Mouse (Mus musculus) thymus, adult 18-20 months (tissue): ENCODE measurements around the gene Rbm26.
A peak's percentile ranks its signal among the peaks of the same experiment; 100 is the strongest.

Source experiments
- DNase-seq, 2 experiments: peaks; one replicate each; pipeline ENCODE4 v3.0.0; 2022; ENCODE audit warnings: mixed read lengths in 2 of 2

Gene Rbm26

DNA sequence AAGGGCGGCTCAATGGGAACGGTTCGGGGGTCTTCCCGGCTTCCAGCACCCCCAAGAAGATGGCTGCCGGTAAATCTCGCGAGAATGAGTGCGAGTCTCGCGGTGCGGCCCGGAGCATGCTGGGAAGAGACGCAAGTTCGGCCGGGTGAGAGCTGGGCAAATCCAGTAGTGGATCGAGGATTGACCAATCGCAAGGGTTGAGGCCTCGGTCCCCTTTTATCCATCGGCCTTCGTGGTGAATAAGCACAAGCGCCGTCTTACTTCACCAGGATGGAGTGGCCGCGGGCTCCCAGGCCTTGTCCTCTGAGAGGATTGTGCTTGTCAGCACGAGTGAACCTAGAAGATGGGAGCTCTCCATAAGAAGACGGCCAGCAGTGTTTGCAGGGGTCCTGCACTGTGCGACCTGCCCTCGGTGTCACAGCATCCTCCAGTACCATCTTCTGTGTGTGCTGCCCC lies at the start of gene Rbm26:
Rbm26 (minus strand) TSS at position 90 of the 456 bp plus-strand sequence.
- peak; percentile 88 to 93 for DNase-seq

DNA sequence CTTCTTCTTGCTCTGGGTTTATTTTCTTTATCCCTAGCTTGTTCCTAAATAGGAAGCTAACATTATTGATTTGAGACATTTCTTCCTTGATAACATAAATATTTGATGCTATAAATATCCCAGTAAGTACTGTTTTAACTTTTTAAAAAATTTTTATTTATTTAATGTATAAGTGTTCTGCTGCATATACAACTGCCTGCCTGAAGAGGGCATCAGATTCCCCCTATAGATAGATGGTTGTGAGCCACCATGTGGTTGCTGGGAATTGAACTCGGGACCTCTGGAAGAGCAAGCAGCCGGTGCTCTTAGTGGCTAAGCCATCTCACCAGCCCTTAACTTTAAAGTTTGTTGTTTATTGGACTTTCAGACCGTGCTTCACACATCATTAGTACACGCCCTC lies 48.7 kb upstream of the Rbm26 start:
- no peak for DNase-seq

DNA sequence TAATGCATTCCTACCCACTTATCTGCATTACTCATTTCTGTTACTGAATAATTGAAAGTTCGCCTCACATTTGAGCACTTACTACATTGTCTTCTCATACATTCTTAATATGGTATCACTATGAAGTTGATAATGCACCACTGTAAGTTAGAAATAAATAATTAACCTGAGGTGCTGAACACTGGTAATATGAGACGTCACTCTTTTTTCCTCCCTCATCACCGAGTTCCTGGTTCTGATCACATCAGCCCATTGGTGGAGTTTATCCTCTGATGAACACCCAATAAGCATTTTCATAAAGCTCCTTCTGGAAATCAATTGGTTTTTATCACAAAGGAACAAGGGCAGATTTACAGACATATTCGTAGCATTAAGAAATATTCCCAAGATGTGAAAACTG lies 45.1 kb upstream of the Rbm26 start:
- no peak for DNase-seq

DNA sequence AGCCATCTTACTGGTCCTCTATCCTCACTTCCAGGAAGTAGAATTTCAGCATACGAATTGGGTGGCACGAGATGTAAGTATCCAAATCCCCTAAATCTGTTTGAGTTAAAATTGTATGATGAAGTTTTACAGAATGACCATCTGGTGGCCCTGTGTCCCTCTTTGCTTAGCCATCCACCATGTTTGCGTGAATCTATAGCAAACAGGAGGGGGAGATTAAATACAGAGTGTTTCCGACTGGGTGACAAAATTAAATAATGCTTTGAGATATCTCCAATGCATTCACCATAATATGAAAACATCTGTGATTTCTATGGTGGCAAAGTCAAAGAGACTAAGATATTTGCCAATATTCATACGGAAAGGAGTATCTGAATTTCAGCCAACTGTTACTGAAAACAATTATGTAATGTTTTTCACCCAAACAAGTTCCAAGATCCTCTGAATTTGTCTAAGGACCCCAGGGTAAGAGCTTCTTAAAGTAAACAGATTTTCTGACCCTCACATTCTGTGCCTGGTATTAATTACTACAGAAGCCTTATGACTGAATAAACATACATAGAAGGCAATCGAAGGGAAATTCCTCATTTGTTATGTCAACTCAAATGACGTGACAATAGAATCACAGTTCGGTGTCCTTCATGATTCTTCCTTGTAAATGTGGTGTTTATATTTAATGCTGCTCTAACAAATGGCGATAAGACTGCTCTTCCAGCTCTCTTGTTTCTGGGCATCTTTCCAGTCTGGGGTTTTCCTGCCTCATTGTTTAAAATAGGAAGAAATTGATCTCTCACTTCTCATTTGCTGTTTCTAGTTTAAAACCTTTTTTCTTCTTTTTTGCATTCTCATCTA lies 42.6 kb upstream of the Rbm26 start:
- DNase-seq = no peak

DNA sequence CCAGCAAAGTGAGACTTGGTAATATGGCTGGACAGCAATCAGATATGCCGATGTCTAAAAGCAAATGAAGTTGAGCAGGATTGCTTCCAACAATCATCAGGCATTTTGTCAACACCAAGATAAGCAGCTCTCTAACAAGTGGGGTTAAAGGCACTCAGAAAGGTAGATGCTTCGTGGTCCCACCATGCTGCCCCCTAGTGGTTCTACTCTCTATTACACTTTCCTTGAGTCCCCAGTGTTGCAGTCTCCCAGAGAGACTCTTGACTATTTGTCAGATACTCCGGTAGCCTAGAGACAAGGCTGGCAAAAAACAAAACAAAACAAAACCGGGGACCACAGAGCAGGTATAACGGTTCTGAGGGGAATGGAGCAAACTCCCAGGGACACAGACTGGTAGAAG lies 21.3 kb upstream of the Rbm26 start:
- DNase-seq = peak in 1 of 2 experiments; percentile 7

DNA sequence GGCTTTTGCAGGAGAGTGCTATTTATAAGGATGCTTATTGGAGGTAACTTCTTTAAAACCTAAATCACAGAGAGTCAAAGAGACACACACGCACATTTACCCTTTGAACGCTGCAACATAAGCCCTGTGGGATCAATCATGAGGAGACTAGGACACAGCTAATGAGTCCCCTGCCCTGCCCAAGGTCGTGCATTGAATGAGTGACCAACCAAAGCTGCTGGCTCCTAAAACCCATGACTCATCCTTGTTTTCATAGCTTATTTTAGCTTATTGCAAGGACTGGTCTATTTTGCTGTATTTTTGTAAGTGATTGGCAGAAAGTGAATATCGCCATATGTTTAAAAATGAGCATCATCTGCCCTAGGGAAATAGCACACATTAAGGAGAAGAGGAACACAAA lies 17.6 kb upstream of the Rbm26 start:
- no peak for DNase-seq

DNA sequence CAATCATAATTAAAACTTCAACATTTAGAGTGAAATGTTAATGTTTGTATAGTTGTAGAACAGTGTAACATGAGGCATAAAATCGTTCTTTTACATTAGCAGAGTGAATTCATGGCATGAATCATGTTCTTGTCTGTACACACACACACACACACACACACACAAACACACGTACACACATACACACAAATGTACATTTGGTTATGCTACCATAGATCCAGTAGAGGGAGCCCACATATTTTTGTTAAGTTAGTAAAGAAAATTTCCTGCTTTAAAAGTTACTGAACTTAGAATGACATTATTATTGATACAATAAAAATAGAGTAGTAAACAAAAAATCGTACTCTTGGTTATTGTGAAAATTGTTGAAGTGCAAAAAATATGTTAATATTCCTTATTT lies 7.7 kb upstream of the Rbm26 start:
- DNase-seq = no peak

DNA sequence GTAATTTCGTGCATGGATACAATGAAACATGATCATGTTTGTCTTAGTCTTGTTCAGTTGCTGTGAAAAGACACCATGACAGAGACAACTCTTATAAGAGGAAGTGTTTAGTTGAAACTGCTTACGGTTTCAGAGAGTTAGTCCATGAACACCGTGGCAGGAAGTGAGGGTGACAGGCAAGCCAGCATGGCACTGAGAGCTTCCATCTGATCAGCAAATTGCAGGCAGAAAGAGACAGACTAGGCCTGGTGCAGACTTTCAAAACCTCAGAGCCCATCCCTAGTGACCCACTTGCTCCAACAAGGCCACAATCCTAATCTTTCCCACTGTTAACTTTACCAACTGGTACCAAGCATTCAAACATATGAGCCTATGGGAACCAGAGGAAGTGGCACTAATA lies 5.7 kb upstream of the Rbm26 start:
- no peak for DNase-seq

DNA sequence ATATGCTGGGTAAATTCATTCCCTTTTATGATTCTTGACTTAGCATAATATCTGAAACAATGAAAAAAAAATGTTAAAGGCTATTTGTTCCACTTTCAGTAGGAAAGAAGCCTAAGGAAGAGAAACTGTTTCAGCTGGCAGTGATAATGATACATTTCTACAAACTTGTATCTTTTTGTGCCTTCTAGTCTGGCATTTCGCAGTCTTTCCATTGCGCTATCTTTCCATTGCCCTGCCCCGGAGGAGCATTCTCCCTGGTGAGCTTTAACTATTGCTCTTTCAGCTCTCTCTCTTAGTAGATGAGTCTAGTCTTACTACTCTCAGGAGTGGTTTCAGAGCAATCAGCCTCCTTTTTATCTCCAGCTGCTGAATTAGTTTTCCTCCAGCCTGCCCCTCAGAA lies 2.6 kb upstream of the Rbm26 start:
- no peak for DNase-seq

DNA sequence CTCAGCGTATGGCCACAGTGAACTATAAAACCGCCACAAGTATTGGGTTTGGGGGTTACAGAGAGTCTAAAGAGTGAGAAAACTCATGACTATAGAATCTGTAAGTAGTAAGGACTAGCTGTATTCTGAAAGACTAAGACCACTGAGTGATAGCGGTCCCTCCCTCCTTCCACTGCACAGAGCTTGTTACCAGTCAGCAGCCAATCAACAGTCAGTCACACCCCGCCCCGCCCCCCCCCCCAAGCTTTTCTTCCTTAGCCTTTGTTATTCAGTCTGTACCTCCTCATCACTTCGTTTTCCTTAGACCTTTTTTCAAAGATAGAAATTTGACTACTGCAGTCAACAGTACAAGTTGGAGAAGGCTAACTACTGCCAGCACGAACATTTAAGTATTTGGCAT lies 1.9 kb upstream of the Rbm26 start:
- DNase-seq = no peak

DNA sequence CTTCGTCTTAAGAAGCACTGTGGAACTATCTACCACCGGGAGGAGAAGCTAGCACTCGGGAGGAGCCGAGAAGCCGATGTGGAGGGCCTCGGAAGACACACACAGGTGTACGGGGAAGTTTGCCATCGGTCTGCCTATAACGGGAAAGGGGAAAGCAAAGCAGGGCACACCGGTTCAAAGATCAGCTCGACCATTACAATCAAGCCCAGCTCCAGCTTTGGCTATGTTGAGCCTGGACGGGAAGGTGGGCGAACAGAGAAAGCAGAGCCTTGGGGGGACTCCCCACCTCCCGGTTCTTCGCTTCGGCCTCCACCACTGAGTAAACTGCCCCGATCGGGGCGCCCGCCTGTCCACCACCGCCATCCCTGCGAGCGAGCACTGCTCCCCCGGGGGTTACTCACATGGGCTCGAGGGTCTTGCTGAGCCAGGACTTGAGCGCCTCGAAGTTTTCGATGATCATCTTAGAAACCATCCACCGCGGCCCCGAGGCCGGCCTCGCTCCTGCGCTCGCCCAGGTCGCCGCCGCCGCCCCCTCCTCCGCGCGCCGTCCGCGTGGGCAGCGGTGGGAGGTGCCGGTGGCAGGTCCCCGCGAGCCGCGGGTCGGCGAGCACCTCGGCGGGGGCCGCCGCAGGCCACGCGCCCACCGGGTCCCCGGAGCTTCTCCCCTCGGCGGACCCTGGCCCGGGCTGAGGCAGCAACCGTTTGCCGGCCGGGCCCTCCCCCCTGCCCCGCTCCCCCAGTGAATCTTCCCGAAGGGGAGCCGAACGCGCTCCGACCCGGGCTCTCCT lies 552 bp downstream of the Rbm26 start:
- DNase-seq = peak; percentile 31 to 32

DNA sequence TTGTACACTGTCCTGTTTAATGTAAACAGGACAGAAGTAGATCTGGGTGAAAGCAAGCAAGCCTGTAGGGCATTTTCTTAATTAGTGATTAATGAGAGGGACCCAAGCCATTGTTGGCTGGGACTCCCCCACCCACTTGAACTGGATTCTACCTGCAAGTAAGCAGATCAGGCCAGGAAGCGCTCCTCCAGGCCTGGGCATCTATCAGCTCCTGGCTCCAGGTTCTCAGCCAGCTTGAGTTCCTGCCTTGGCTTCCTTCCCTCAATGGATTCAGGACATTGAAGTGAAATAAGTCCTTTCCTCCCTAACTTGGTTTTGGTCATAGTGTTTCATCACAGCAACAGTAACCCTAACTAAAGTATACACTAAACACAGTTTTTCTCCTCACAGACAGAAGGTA lies 9.9 kb downstream of the Rbm26 start:
- DNase-seq = no peak

DNA sequence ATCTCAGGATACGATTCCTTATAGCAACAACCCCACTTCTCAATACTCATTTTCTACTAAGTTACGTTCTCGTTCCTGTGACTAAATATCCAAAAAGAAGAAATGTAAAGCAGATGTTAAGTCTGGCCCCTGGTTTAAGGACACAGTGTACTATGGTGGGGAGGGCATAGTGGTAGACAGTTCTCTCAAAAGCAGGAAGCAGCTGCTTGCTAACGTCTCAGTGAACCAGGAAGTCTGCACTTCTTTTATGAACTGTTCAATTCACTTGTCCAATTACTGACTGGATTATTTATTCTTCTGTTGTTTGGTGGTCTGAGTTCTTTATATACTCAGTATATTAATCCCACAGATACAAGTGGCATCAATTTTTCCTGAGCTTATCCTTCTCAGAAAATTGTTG lies 12.3 kb downstream of the Rbm26 start:
- no peak for DNase-seq

DNA sequence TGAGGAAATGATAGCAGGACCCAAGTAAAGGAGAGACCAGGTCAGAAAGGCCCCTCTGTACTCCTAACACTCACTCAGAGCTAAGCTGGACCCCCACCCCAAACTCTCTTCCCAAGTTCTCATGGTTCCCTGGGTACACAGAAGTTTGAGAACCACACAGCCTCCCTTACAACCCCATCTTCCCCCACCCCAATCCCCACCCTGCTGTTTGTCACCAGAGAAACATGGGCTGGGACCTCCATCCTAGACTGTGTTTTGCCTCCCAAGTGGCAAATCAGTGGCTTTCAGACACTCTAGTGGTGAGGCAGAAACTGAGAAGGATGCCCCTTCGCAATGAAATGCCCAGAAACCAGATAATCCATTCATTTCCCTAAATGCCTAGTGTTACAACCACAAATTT lies 15.8 kb downstream of the Rbm26 start:
- no peak for DNase-seq

DNA sequence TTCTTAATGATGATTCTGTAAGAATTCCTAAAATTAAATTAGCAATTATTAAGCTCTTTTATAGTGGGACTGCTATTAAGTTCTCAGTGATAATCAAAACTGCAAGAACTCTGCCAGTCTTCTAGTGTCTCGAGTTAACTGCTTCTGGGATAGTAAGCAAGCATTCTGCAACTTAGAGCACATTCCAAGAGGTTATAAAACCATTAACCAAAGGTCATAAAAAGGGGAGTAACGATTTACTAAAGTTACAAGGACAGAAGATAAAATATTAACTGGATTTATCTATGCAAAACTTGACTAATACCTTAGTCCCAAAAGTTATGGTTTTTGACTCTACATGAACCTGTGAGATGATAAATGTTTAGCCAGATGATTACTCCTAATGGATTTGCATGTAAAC lies 18.6 kb downstream of the Rbm26 start:
- DNase-seq = no peak

DNA sequence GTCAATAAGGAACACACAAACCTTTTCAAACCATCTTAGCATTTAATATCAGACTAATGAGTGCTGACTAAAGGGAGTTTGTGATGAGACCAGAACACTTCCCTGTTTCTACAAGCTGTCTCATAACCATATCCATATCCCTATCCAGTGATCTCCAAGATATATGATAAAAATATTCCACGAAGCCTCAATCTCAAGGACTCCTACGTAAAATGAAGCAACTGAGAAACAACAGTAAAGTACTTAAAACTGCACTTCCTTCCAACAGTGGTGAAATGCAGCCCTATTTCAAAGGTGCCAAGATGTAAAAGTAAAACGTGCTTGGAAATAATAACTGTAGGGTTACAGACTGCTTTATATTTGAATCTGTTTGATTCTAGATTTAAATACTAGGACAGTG lies 43.1 kb downstream of the Rbm26 start:
- no peak for DNase-seq

DNA sequence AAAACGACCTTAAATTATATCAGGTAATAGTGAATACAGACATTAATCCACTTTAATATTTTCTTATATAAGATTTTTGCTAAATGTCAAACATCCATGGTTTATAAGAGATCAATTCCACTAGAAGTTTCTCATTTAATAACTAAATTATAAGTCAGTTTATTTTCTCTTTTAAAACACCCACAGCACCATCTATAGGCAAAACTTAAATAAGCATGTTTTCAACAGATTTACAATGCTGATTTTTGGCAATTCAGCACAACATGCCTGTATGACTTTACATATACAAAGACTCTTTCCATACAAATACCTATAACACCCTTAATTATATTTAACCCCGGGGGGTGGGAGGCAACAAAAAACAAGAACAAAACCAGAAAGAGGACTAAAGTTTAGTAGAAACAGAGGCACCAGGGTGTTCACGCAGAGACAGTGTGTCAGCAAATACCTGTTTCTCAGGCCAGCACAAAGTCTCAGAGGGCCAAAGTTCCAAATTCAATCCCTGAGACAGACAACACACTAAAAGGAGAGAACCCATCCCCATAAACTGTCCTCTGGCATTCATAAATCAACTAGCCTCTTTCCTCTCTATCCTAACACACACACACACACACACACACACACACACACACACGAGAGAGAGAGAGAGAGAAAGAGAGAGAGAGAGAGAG lies 49.3 kb downstream of the Rbm26 start:
- DNase-seq = no peak

DNA sequence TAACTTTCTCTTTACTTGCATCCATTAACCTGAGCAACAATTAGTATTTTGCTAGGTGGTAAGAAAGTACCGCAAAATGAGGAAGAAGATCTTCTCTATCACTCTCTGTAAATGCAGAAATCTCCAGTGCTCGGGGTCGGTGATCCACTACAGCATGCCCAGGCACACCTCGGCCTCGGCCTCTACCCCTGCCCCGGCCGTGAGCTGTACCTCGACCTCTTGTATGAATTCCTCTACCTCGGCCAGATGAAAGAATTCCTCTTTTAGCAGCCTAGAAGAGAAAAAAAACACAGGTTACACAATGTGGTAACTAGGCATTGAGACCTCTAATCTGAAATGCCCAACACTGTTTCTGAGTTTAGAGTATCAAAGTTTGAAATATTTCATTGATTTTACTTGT lies 52.6 kb downstream of the Rbm26 start:
- DNase-seq = no peak

DNA sequence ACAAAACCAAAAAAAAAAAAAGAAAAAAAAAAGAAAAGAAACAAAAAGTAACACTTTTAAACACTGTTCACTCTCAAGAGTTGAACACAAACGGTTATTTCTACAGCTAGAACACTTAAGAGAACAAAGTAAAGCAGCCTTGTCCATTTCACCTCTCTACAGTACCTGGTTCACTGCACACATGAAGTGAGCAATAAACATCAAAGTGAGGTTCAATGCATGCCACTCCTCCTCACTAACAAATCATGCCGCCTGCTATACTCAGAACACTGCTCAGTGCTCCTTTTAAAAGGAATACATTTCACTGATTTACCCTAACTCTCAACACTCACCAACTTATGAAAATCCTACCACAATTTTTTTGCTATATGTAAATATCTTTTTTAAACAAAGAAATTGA lies 61.7 kb downstream of the Rbm26 start:
- DNase-seq = no peak

DNA sequence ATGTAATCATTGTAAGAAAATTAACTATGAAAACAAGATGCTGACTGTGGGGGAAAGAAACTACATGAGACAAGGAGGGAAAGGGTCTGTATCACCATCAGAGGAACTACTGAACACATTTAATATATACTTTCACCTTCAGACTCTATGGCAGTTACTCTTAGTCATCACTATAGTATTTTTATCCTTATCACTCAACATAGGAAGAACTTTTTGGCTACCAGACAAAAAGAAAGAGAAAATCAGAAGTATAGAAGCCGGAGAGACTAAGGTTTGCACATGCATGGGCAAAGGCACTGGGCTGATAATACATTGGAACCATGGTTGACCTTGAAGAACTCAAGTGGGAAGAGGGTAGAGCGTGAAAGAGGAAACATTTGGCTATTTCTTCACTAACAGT lies 70.9 kb downstream of the Rbm26 start:
- no peak for DNase-seq

DNA sequence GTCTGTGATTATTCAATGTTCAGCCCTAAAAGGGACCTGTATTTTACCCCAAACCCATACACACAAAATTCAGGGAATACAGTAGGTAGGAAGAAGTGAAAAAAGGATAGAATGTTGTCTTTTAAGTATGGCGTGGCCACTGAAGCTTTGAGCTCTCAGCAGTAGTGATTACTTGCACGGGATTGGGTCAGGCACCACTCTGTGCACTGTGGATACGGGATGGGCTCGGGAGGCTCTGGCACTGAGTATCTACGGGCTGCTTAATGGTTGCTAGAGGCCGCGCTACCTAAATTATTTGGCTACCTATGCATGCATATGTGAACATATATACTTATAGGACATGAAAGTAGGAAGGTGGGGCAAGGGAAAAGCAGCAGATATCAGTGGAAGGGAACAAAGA lies 78.3 kb downstream of the Rbm26 start:
- DNase-seq = no peak

DNA sequence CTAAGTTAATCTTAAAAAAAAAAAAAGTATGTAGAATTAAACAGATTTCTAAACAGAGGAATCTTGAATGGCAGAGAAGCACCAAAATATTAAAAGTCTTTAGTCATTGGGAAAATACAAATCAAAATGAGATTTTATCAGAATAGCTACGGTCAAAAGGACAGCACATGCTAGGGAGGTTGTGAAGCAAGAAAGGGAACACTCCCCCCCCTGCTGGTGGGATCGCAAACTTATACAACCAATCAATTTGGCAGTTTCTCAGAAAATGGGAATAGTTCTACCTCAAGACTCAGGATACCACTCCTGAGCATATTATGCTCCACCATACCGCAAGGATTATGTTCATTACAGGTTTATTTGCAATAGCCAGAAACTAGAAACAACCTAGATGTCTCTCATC lies 80.9 kb downstream of the Rbm26 start:
- DNase-seq = no peak

DNA sequence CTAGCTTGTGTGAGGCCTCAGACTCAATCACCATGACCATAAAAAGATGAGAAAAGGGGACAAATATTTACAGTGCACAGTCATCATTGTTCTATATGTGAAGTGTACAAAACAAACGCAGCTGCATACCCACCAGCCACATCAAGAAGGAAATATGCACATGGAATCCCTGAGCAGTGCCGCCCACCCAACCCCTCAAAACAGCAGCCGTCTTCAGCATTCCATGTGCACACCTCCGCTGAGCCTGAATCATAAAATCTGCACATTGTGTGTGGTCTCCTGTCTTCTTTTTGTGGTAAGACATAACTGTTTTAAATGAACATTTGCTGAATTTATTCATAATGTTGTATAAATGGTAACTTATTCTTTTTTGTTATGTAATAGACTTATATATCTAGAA lies 90.1 kb downstream of the Rbm26 start:
- DNase-seq = no peak
